Mouse (Mus musculus) ovary, postnatal 36 days (tissue): Measurements from ENCODE around the gene C6.

Experiments
- DNase-seq: peaks from one replicate; pipeline ENCODE4 v3.0.0; 2022; ENCODE audit warnings: low spot score, mixed read lengths

C6 gene

DNA sequence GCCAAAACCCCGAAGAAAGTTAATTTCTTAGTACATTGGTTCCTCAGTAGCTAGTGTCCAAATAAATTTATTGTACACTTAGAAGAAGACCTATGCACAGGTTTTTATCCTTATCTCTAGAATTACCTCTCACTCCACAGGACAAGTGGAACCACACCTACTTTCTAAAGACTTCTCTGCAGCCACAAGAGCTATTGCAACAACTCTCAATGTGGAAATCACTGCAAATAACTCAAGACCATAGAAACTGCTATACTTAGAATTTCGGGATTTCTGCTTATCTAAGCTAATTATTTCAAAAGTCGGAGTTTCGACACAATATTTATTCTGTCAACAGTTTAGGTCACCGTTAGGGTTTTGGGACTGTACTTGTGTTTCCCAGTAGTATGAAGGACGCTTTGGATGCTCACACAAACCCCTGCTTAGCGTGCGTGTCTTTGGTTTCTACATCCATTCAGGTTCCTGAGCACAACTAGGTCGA, at the start of gene C6:
TSS of gene C6 (plus strand) at position 346 of the 481 bp plus-strand sequence.
- DNase-seq, result no peak

DNA sequence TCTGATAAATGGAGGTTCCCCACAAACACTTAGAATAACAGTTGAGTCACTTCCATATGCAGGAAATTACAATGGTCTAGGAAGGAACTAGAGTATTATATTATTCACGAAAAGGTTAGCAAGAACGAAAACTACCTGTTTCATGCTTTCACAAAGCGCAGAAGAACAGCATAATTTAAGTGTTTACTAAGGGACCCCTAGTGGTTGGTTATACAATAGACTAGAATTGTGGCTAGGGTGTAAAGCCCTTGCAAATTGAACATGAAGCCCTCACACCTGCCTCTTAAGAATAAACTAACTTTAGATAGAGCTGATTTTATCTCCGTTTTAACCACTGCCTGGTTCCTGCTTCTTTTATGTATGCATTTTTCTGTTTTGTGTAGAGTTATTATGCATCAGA, 29.4 kb upstream of the C6 start:
- no peak for DNase-seq

DNA sequence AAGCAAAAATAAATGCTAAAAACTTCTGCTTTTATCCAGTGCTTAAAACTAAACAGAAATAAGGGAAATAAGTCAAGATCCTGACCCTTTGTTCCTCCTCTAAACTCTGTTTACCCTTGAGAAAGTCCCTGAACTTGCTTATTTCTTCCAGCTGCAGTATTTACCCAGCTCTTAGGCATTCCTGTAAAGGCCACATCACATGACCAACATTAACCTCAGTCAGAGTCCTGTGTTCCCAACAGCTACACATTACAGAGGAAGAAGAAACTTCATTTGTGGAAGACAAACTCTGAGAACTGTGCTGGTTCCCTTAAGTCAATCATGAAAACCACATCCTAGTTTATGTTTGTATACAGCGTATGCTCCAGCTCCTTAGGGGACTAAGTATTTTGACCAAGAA, 7.2 kb downstream of the C6 start:
- DNase-seq, result no peak

DNA sequence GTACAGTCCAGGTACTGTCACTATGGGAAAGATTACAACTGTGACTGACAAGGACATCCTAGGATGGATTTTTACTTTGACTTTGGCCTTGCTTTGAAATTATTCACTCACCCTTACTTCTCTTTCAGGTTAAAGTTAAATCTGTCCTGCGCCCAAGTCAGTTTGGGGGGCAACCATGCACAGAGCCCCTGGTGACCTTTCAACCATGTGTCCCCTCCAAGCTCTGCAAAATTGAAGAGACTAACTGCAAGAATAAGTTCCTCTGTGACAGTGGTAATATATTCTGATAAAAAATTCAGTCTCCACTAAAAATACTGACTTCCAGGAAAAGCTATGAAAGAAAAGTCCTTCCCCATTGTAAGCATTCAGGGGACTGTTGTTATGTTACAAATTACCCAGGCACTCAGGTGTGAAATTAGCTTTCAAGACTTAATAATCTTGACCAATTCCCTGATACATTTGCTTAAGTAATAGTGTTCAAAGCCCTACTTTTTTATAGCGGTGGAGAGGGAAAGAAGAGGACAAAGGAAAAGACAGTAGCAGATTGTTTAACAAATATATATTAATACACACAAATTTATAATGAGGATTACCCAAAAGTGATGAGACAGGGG, 8.1 kb downstream of the C6 start:
- no peak for DNase-seq

DNA sequence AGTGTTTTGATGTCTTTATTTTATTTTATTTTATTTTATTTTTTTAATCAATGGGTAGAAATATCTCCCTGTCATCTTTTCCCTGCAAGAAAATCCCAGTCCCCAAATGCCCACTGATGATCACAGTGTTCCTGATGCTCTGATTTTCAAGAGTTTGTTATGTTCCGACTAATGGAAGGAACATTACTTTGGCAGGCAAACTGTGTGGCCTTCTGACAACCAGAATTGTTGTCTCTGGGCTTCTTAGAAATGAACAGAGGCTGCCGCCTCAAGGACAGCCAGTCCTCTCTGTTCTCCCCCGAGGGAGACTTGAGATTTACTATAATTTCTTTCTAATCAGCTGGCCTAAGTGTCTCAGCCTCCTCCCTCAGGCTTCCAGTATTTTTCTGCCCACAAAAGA, 20.7 kb downstream of the C6 start:
- DNase-seq, result no peak

DNA sequence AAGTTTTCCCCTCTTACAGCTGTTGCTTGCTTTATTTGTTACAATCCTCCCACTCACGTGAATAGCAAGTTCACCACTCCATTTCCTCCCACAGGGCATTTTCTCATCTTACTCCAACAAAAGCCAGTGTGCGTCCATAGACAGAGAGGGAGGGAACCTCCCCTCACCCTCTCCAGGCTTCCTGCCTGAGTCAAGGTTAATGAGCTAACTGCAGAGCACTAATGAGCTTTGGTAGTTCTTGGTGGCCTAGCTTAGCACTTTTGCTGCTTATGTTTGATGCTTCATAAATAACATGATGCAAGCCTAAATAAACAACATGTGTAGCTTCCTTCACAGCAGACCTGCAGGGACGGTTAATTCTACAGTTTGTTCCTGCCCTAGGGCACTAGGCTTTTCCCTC, 63.4 kb downstream of the C6 start:
- DNase-seq, result no peak

DNA sequence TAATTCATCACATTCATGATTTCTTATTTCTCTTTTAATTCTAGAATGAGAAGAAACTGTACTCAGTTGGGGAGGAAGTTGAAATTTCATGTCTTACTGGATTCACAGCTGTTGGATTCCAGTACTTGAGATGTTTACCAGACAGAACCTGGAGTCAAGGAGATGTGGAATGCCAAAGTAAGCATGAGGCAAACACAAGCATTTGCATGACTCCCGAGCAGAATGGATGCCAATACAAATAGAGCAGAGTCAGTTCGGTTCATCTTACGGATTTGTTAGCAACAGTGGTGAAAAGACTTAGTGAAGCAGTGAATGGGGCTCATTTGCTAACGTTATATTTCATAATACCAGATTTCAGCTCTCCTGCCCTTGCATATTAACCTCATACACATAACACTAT, 69.9 kb downstream of the C6 start:
- DNase-seq, result no peak

DNA sequence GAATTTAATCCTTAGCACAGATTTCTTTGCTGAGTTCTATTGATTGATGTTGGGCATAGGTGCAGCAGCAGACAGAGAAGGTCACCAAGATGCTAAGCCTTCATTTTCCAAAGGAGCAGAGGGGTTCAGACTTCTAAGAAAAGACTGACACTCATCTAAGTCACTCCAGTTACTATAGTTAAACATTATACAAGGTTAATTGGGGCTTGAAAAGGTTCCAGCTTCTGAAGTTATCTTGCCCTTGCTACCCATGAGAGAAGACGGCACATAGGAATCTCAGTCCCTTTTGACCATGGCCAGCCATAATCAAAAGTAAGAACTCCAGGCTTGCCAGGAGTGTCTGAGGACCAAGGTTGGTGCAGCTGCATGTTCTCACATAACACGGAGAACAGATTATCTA, 77.3 kb downstream of the C6 start:
- DNase-seq, result no peak

DNA sequence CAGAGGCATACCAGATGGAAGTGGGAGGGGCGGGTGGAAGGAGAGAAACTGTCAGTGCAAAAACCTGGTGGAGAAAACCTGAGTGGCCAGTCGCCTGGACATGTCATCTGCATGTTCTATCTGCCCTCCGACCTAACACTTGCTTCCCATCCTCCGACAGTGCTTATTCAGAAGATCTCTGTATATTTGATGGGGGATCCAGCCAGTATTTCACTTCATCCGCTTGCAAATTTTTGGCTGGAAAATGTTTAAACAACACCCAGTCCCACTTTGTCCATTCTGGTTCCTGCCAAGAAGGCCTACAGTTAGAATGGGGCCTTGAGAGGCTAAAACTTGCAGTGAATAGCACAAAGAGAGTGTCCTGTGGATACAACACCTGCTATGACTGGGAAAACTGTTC, 81.2 kb downstream of the C6 start:
- DNase-seq, result no peak

DNA sequence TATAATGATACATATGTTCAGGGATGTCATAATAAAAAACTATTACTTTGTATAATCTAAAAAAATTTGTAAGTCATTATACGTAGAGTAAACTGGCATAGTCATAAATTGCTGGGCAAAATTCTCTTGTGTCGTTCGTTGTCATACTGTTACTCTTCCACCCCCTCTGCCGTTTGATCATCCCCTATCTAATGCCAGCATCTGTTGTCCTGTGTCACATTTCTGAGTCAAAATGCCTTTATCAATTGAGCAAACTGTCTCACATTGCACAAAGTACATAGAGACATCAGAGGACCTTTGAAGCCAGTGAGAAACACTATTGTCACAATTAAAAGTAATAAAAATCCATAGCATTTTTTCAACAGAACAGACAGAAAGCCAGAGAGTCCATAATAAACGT, 88.0 kb downstream of the C6 start:
- no peak for DNase-seq

DNA sequence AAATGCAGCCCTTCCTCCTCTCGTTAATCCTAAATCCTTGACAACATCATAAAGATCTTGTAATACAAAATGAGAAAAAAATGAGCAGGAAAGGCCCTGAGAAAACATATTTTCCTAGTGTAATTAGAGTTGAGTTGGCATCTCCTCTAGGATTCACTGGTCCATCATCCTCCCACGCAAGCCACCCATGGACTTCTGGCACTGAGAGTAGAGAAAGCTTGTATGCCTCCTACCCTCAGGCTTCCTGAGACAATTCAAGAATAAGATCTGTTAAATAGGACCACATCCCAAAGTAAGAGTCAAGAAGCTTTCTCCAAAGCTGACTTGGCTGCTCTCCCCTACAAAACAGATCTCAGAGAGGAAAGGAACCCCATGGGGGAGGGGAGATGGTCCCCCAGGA, 88.7 kb downstream of the C6 start:
- DNase-seq, result no peak

DNA sequence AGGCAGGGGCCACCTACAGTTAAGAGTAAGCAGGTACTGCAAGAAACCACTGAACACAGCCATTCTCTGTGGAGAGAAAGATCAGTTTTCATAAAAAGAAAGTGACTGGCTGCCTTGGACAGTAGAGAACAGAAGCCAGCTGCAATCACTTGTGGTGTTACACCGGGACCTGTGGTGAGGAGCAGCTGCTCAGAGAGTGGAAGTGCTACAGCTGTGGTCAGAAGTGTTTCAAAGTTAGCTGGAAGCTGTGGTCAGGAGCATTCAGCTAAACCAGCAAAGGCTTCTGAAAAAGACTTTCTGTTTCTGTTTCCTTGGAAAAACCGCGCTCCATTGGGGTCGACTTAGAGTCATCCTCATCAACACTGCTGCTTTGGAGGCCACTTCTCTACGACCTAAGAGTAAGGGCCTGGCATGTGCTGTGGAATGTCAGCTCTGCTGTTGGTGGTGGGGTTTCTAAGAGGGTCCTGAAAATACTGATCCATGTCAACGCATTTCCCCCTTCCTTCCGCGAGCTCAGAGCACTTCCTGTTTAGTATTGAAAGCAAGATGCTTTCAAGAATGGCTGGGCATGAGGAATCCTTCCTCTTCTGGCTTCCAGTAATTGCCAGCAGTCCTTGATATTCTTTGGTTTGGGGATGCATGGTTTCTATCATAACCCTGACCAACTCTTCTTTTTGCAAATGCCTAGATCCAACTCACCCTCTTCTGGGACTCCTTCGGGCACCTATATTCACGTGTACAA, 89.9 kb downstream of the C6 start:
- DNase-seq, result no peak

DNA sequence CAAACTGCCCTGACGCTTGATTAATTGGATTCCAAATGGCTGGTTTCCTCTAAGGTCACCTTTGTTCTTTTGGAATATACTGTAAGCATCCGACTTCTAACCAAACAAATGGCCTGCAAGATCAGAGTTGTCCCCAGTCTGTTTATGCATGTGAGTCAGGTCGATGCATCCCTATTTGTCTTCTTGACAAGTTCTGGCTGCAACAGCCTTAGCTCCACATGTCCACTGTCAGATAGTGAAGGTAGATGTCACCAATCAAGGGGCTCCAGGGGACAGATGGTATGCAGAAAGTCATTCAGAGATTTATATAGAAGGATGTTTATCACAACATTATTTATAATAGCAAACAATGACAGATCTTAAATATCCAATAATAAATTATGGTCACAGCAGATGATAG, 91.5 kb downstream of the C6 start:
- no peak for DNase-seq

DNA sequence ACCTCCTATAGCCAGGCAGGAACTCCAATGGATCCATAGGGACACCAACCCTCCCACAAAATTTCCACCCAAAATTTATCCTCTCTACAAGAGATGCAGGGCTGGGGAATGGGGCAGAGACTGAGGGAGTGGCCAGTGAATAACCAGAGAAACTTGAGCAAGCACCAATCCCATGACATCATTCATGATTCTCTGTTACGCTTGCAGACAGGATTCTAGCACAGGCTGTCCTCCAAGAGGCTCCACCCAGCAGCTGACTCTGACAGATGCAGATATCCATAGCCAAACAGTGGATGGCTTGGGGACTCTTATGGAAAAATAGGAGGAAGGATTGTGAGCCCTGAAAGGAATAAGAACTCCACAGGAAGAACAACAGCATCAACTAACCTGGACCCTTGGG, 94.2 kb downstream of the C6 start:
- DNase-seq, result no peak

DNA sequence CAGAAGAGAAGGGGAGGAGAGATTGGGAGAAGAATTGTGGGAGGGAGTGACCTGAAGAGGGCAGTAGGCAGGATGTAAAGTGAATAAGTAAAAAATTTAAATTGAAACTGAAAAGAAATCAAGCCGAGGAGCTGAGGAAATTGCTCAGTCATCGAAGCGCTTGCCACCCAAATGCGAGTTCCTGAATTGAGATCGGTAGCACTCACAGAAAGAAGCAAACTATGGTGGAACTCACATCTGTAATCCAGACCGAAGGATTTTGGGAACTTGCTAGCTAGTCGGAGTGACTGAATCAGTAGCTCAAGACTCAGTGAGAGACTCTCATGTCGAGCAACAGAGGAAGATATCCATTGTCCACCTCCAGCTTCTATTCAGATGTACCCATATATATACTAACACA, 94.8 kb downstream of the C6 start:
- DNase-seq, result no peak

DNA sequence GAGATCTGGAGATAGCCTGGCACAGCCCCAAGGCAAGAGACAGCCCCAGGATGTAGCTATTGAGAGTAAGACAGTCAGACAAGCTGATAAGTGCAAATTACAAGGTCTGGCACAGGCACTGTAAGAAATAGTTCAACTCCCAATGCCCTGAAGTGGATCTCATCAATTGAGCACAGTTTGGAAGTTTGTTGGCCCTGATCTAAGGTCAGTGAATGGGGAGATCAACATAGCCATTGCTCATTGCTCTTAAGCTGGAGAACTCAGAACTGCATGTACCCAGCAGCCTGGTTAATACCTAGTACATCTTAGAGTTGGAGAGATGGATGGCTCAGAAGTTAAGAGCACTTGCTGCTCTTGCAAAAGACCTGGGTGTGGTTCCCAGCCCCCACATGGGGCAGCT, 100.8 kb downstream of the C6 start:
- no peak for DNase-seq

DNA sequence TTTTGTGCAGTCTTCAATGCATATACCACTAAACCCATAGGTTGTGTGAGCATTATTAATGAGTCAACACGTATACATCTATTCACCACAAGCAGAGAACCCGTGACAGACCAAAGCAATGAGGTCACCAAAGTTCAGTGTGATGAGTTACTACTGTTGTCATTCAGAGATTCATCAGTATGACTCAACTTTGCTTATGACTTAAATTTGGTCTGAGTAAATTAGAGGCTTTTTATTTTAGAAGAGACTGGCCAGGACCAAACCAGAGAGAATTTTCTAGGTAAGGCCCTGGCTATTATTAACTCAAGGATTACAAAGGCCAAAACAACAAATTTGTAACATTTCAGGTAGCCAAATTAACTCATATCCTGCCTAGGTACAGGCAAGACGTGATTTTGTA, 109.4 kb downstream of the C6 start:
- DNase-seq, result no peak

DNA sequence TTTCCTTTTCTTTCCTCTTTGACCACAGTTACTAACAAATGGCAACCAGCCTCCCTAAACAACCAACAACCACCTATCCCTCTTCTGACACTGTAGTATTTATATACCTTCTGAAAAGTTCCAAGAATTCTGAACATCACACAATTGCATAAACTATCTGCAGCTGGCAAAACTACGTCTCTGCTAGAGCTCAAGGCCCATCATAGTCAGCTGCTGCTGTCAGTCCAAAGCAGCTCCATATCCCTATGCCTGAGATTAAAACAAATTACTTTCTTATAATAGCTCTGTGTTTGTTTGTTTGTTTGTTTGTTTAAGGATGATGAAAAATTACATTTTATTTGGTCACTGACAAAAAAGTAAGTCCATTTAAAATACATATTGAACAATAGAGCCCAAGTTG, 123.0 kb downstream of the C6 start:
- DNase-seq, result no peak
